Mouse (Mus musculus) forebrain, embryonic 12.5 days (tissue): ENCODE measurements around the gene Anks3. TPM values are rescaled to one million over a fixed set of nuclear protein-coding genes. Genes with fewer than 3 reads are reported as not detected.

Source experiments
- ATAC-seq: fragments of 200-750 bp; cut with Nextera tagmentation; 2 replicates; pipeline ENCODE4 v1.8.0; 2017; ENCODE audit warnings: moderate TSS enrichment; ENCODE audit not compliant: low FRiP score
- H3K27ac ChIP-seq: fragments of 300-500 bp; sonication (generic); 2 replicates; pipeline ENCODE4 v1.5.1; 2016; ENCODE audit warnings: mild to moderate bottlenecking
- H3K27me3 ChIP-seq: fragments of 300-500 bp; sonication (generic); 2 replicates; pipeline ENCODE4 v1.6.1; 2016; ENCODE audit warnings: mild to moderate bottlenecking
- H3K36me3 ChIP-seq: fragments of 300-500 bp; sonication (generic); replicated peaks from 2 replicates; pipeline ENCODE4 v1.6.1; 2016; ENCODE audit warnings: mild to moderate bottlenecking
- H3K4me1 ChIP-seq: fragments of 300-500 bp; sonication (generic); 2 replicates; pipeline ENCODE4 v1.6.1; 2016
- H3K4me2 ChIP-seq: fragments of 300-500 bp; sonication (generic); 2 replicates; pipeline ENCODE4 v1.6.1; 2016; ENCODE audit warnings: mild to moderate bottlenecking, moderate library complexity
- H3K4me3 ChIP-seq: fragments of 300-500 bp; sonication (generic); replicated peaks from 2 replicates; pipeline ENCODE4 v1.5.1; 2016; ENCODE audit warnings: mild to moderate bottlenecking
- H3K9ac ChIP-seq: fragments of 300-500 bp; sonication (generic); 2 replicates; pipeline ENCODE4 v1.6.1; 2016; ENCODE audit warnings: mild to moderate bottlenecking
- H3K9me3 ChIP-seq: fragments of 300-500 bp; sonication (generic); 2 replicates; pipeline ENCODE4 v1.6.1; 2016
- WGBS: fragments of 180-500 bp; shearing (Covaris S2); methylation state at CpG from one replicate; pipeline ENCODE4 v1.1.7; 2016; 5-methylcytosine and 5-hydroxymethylcytosine counted together
- polyA plus RNA-seq: library from polyadenylated mRNA; unstranded; fragments of >200 nt; fragmentation: Nextera tagmentation; extraction: Ambion mirVana; gene quantifications from 2 replicates; pipeline ENCODE4 v1.2.1, GENCODE M21; 2016

The Anks3 gene
- polyA plus RNA-seq, 1 experiment from 2014 or later, result 53.3 TPM

DNA sequence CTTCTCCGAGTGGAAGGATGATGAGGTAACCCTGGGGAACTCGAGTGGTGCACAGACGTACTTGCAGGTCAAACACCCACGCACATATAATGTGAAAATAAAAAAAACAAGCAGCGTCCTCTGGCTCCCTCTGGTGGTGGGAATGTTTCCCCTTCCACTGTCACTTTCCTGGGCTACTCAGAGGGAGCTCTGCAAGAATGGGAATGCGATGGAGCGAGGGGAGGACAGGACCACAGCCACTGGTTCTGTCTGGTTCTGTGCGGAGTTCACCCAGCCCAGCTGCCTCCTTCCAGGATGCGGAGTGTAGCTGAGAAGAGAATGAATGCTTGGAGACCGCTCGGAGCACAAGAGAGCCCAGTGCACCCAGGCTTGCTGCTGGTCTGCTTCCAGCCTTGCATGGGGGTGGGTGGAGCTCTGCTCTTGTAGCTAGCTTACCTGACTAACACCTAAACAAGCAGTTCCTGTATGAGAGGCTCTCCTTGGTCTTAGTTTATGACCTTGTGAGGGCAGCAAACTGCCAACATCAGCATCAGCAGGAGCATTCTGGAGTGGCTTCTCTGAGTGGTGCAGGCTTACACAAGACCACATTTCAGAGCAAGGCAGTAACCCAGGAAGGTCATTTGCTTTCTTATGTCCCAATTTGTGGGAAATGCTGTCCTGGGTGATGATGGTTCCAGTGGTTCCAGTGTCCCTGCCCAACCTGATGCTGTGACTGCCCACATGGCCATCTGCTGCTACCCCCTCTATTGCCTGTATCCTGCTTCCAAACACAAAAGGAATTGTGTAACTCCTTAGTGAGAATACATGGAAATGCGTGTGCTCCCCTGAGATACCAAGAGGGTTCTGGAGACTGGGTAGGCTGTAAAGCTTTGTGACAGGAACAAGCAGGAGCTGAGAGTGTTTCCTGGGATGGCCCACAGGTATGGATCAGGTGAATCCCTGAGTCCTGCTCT, 49.9 kb downstream of the Anks3 start:
- Histone ChIP-seq H3K36me3 (peaks cover 62% of the 10 kb centered on the region), H3K27ac (no peak overlapping the region), H3K4me2 (no peak overlapping the region), H3K9ac (no peak overlapping the region), H3K27me3 (no peaks in the 10 kb centered on the region), H3K4me1 (peaks cover 3% of the 10 kb centered on the region; the same call in 1 of the 2 replicates), H3K4me3 (no peak overlapping the region), H3K9me3 (no peaks in the 10 kb centered on the region)
- WGBS, result 38% methylated on average over 12 of the region's 12 CpGs
- peak; percentile 67 for ATAC-seq

DNA sequence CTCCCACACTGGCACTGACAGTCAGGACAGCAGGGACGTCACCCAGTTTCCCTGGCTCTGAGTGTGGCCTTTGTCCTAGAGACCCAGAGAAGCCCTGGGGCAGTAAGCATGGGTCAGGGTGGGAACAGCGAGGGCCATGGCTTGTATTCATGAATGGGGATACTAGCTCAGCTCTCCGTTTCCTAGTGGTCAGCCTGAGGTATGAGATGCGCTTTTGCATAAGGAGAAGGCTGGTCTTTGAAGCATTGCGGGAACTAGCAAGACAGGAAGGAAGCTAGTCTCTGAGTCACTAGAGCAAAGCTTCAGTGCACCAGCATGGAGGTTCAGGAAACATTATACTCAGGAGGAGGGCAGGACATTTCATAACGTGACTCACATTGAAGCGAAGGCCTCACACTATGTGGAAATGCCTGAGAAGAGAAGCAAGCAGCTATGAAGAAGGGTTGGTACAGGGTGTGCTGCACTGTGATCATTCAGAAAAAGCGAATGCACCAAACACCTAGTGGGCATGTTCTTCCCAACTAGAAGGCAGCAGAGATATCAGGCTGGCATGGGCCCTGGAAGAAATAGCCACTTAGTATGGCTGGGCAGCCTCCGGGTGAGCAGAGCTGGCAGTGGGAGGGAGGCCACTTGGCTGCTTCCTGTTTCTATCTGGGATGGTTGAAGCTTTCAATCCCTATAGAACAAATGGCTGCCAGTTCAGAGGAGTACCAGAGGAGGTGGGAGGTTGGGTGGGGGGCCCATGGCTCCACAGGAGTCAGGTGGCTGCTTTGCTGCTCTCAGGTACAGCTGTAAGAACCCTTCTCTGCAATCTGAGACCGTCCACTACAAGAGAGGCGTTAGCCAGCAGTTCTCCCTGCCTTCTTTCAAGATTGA, 50.9 kb downstream of the Anks3 start:
- H3K4me2 ChIP-seq, result no peak overlapping the region
- H3K27ac ChIP-seq, result 0 out of 2 replicates have a peak overlapping the region, but pooled peaks have one; percentile 13
- peaks cover 60% of the 10 kb centered on the region for H3K36me3 ChIP-seq
- H3K9me3 ChIP-seq, result no peaks in the 10 kb centered on the region
- H3K27me3 ChIP-seq, result no peaks in the 10 kb centered on the region
- ATAC-seq, result 0 out of 2 replicates have a peak, but pooled peaks have one; percentile 17
- H3K4me1 ChIP-seq, result peaks cover 3% of the 10 kb centered on the region; the same call in 1 of the 2 replicates
- no peak overlapping the region for H3K4me3 ChIP-seq
- WGBS, result 77% methylated on average over 11 of the region's 11 CpGs
- no peak overlapping the region for H3K9ac ChIP-seq

DNA sequence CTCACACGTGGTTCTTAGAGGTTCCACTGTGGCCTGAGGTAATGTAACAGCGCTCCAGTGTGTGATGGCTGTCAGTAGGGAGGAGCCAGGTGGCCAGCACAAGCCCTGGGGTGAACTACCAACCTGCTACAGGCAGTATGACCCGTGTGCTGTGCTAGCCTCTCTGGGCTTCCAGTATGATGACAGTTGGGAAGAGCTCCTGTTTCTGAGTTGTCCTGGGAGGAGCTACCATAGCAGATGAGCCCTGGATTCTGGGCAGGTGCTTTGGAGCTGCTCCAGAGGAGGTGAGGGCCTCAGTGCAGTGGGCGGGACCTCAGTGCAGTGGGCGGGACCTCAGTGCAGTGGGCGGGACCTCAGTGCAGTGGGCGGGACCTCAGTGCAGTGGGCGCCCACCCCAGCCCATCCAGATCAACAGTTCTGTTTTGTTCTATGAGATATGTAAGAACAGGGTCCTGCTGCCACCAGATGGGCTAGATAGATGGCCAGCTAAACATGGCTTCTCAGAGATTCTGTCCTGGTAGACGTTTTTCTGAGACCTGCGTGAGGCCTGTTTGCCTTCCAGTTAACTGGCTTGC, 51.8 kb downstream of the Anks3 start:
- H3K27ac ChIP-seq, result no peak overlapping the region
- no peaks in the 10 kb centered on the region for H3K9me3 ChIP-seq
- no peak overlapping the region for H3K4me2 ChIP-seq
- 79% methylated on average over 10 of the region's 10 CpGs for WGBS
- no peak overlapping the region for H3K4me3 ChIP-seq
- no peak for ATAC-seq
- H3K9ac ChIP-seq, result no peak overlapping the region
- H3K36me3 ChIP-seq, result peaks cover 64% of the 10 kb centered on the region
- H3K4me1 ChIP-seq, result peaks cover 3% of the 10 kb centered on the region; the same call in 1 of the 2 replicates
- no peaks in the 10 kb centered on the region for H3K27me3 ChIP-seq

DNA sequence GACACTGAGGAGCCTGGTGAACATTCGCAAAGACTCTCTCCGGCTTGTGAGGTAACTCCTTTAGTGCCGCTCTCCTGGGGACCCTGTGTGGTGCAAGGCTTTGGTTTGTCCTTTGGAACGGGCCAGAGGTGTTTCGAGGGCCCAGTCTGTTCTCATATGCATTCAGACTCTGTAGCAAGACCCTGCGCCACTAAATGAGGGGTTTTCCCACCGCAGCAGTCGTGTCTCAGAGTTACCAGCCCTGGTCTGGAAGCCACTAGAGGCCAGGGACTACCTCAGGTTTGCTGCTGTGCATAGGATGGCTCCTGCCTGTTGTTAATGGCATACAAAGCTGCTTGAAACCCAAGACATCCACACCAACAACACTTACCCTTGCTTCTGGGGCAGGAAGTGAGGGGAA, 53.2 kb downstream of the Anks3 start:
- 96% methylated on average over 8 of the region's 8 CpGs for WGBS
- no peak overlapping the region for H3K4me3 ChIP-seq
- peaks cover 3% of the 10 kb centered on the region; the same call in 1 of the 2 replicates for H3K4me1 ChIP-seq
- H3K9me3 ChIP-seq, result no peaks in the 10 kb centered on the region
- H3K9ac ChIP-seq, result no peak overlapping the region
- peaks cover 52% of the 10 kb centered on the region for H3K36me3 ChIP-seq
- no peaks in the 10 kb centered on the region for H3K27me3 ChIP-seq
- H3K27ac ChIP-seq, result no peak overlapping the region
- no peak for ATAC-seq
- H3K4me2 ChIP-seq, result no peak overlapping the region

DNA sequence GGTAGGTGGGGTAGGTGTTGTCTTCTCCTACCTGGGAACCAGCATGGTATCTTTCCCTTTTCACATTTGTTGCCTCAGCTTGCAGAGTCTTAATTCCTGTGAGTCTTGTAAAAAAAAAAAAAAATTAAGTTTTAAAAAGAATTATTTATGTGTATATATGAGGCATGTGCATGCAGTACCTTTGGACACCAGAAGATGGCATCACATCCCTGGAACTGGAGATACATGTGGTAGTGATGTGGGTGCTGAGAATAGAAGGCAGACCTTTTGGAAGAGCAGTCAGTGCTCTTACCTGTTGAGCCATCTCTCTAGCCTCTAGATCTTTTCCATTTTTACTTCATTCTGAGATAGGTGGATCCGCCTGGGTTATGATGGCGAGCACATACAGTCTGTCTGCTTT, 54.3 kb downstream of the Anks3 start:
- H3K36me3 ChIP-seq, result peaks cover 45% of the 10 kb centered on the region
- 95% methylated on average over 2 of the region's 2 CpGs for WGBS

DNA sequence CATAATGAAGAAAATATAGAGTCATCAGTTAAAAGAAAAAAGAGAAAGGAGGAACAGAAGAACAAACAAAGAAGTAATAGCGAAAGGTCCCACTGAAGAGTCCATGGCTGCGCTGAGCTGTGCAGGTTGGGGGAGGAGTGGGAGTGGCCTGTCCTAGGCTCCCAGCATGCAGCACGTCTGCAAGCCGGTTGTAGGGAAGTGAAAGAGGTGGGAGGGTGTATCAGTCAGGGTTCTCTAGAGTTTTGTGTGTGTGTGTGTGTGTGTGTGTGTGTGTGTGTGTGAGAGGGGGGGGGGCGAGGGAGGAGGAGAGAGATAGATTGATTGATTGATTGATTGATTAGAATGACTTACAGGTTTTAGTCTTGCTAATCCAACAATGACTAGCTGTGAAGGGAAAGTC, 56.0 kb downstream of the Anks3 start:
- Histone ChIP-seq H3K4me1 (no peaks in the 10 kb centered on the region), H3K9ac (no peak overlapping the region), H3K4me3 (no peak overlapping the region), H3K4me2 (no peak overlapping the region), H3K9me3 (no peaks in the 10 kb centered on the region), H3K36me3 (peaks cover 45% of the 10 kb centered on the region), H3K27me3 (no peaks in the 10 kb centered on the region), H3K27ac (no peak overlapping the region)
- 53% methylated on average over 5 of the region's 5 CpGs for WGBS
- no peak for ATAC-seq

More for the DNA sequence above, 54.3 kb downstream of the Anks3 start:
- Histone ChIP-seq H3K9ac (no peak overlapping the region), H3K4me1 (peaks cover 3% of the 10 kb centered on the region; the same call in 1 of the 2 replicates), H3K4me3 (no peak overlapping the region), H3K27me3 (no peaks in the 10 kb centered on the region), H3K4me2 (no peak overlapping the region), H3K27ac (no peak overlapping the region), H3K9me3 (no peaks in the 10 kb centered on the region)
- no peak for ATAC-seq

DNA sequence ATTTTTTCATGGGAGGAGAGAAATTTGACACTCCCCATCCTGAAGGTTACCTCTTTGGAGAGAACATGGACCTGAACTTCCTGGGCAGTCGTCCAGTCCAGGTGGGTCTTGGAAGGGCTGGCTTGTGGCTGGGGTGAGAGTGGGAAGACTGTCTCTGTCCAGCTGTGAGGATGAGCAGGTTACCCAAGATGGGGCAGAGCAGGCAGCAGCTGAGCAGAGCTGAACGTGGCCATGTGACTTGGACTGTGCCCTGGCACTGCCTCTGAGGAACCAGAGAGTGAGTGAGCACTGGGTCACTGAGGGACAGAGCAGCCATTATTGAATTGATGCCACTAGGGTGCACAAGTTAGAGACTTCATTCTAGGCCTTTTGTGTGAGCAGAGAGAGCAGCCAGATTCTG, 56.6 kb downstream of the Anks3 start:
- Histone ChIP-seq H3K9me3 (no peaks in the 10 kb centered on the region), H3K4me2 (no peak overlapping the region), H3K27me3 (no peaks in the 10 kb centered on the region), H3K27ac (no peak overlapping the region), H3K36me3 (peaks cover 40% of the 10 kb centered on the region), H3K4me3 (no peak overlapping the region), H3K9ac (no peak overlapping the region), H3K4me1 (no peaks in the 10 kb centered on the region)
- 86% methylated on average over 2 of the region's 2 CpGs for WGBS
- ATAC-seq, result no peak

DNA sequence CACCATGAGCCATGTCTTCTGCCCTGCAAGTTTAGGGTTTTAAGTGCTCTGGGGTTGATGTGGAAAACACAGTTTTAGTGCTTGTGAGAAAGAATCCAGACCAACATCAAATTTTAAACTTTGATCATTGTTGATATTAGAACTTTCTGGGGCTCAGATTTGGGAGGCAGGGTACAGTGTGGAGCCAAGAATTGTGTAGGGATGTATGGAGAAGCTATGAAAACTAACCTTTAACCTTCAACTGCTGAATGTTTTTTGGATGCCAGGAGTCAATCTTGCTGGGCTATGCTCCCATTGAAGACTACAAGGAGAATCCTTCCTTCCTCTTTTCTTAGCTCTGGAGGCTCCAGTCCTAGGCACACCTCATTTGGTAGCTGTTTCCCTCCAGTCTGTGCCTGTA, 57.4 kb downstream of the Anks3 start:
- peaks cover 32% of the 10 kb centered on the region for H3K36me3 ChIP-seq
- no peaks in the 10 kb centered on the region for H3K4me1 ChIP-seq
- no peak overlapping the region for H3K9ac ChIP-seq
- no peak for ATAC-seq
- H3K9me3 ChIP-seq, result no peaks in the 10 kb centered on the region
- H3K4me2 ChIP-seq, result no peak overlapping the region
- H3K4me3 ChIP-seq, result no peak overlapping the region
- H3K27me3 ChIP-seq, result no peaks in the 10 kb centered on the region
- no peak overlapping the region for H3K27ac ChIP-seq

DNA sequence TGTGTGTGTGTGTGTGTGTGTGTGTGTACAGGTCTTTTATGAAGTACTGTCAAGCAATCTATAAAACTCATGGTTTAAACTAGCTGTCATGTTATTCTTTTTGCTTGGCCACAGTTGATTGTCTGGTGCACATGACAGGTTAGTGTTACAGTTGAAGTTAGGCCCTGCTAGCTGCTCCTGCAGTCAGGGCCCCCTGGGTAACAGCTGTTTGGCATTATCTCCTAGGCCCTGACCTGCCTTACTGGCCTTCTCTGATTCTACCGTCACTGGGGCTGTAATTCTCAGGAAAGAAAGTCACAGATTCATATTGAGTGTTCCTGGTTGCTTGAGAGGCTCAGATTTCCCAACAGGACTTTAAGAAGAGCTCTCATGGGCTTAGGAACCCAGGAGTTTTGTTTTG, 58.4 kb downstream of the Anks3 start:
- Histone ChIP-seq H3K4me2 (no peak overlapping the region), H3K9me3 (no peaks in the 10 kb centered on the region), H3K9ac (no peak overlapping the region), H3K27ac (no peak overlapping the region), H3K4me3 (no peak overlapping the region), H3K4me1 (peaks cover 7% of the 10 kb centered on the region; the same call in 1 of the 2 replicates), H3K27me3 (no peaks in the 10 kb centered on the region), H3K36me3 (peaks cover 22% of the 10 kb centered on the region)
- no peak for ATAC-seq
- WGBS, result 72% methylated on average over 1 of the region's 1 CpGs

DNA sequence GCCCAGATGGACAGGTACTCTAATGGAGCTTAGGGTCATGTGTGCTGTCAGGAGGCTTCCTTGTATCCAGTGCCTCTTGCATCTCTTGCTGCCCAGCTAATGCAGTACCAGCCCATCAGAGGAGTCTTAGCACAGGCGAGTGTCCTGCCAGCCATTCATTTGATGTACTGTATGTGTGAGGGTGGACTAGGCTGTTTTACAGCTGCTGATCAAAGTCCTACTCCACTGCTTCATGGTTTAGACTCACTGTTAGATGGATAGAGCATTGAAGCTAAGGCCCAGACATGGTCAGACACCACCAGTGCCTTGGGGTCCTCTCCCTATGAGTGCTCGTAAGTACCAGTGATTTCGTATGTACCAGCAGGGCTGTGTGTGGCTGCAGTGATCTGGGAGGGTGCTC, 59.1 kb downstream of the Anks3 start:
- WGBS, result 89% methylated on average over 3 of the region's 3 CpGs
- Histone ChIP-seq H3K4me2 (no peak overlapping the region), H3K9ac (no peak overlapping the region), H3K4me1 (peaks cover 7% of the 10 kb centered on the region; the same call in 1 of the 2 replicates), H3K27me3 (no peaks in the 10 kb centered on the region), H3K4me3 (no peak overlapping the region), H3K36me3 (peaks cover 16% of the 10 kb centered on the region), H3K9me3 (no peaks in the 10 kb centered on the region), H3K27ac (no peak overlapping the region)
- no peak for ATAC-seq

DNA sequence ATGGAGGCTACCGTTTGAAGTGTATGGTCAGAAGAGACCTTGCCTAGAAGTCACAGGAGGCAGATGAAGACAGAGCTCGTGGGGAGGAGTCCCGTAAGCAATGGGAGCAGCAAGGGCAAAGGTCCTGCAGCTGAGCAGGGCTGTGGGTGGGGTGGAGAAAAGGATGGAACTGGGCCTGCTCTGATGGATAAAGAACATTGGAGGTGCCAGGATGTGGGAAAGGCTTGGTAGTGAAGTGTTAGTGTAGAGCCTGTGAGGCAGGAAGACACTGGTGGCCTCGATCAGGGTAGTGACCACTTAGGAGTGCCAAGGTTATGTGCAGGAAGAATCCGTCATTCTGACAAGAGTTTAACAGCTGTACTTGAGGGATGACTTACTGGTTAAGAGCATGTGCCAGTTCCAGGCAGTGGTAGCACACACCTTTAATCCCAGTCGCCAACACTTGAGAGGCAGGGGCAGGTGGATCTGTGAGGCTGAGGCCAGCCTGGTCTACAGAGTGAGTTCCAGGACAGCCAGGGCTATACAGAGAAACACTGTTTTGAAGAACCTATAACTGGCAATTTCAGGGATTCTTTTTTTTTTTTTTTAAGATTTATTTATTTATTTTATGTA, 60.4 kb downstream of the Anks3 start:
- no peak overlapping the region for H3K4me2 ChIP-seq
- 87% methylated on average over 6 of the region's 6 CpGs for WGBS
- peaks cover 4% of the 10 kb centered on the region; the same call in 1 of the 2 replicates for H3K36me3 ChIP-seq

More for the DNA sequence above, 60.4 kb downstream of the Anks3 start:
- ATAC-seq, result no peak
- H3K4me3 ChIP-seq, result no peak overlapping the region
- no peak overlapping the region for H3K9ac ChIP-seq
- no peaks in the 10 kb centered on the region for H3K9me3 ChIP-seq
- no peaks in the 10 kb centered on the region for H3K27me3 ChIP-seq
- no peak overlapping the region for H3K27ac ChIP-seq
- peaks cover 10% of the 10 kb centered on the region; the same call in 1 of the 2 replicates for H3K4me1 ChIP-seq
